Mouse (Mus musculus) monocyte, adult 2 months (primary cell): ENCODE measurements around the gene Gpr137.
"Not testable (repeated sequence)": the region's sequence is repeated elsewhere in the genome, so short reads cannot be mapped to it uniquely, and the experiment has no call there.

Source experiments
- DNase-seq, 2 experiments: peaks; one replicate each; pipeline ENCODE4 v3.0.0; 2022; ENCODE audit warnings: low spot score in 2 of 2, low read depth in 1 of 2

Gpr137 gene

GRCm38 (mm10) chr19:6907811-6908540 is 34.3 kb downstream of the Gpr137 start:
- no peak for DNase-seq

DNA sequence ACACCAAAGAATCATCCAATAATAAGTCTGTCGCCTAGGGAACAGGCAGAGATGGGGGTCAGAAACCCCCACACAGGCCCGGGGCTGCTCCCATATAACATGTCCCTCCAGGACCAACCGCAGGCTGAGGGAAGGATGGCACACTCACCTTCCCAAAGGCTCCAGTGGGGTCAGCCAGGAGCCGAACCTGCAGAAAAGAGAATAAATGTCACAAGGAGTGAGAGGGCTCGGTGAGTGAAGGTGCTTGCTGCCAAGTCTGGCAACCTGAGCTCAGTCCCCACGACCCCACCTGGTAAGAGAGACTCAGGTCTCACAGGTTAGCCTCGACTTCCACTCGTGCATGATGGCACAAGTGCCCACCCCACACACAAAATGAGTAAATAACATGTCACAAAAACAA is 35.2 kb downstream of the Gpr137 start:
- no peak for DNase-seq

- DNase-seq: no peak
Observed at GRCm38 (mm10) chr19:6906199-6906598, 36.1 kb downstream of the Gpr137 start.

GRCm38 (mm10) chr19:6905498-6906159 is 36.7 kb downstream of the Gpr137 start:
- DNase-seq: no peak

DNA sequence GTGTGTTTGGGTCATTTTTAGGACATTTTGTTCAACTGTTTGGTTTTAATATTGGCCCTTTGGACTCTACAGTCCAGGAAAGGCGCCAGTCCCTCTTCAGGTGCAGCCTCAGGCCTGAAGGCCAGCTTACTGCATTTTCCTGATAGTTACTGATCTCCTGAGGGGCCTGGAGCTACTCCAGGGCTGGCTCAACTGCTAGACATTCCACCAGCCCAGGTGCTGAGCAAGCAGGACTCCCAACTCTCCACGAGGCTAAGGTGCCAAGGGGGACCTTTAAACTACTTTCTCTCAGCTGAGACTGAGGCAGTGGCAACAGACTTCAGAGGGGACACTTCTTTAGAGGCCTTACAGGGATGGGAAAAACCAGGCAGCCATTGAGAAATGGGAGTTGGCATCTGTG is 37.4 kb downstream of the Gpr137 start:
- DNase-seq: no peak

- DNase-seq: no peak
Observed at GRCm38 (mm10) chr19:6903031-6903430, 39.2 kb downstream of the Gpr137 start.

DNA sequence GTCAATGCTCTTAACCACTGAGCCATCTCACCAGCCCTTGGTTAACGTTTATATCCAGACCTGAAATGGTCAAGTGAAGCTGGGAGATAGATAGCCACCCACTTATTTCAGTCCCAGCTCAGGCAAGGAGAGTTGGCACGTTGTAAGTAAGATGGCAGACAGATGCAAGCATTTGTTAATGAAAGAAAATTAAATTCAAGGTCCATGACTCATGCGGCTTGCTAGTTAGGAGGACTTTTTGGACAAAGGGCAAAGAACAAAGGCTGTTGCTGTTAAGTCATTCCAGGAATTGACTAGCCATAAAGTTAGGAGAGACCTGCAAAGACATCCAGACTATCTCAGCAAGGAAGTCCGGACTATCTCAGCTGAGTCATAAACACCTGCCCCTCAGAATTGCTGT is 42.6 kb downstream of the Gpr137 start:
- no peak for DNase-seq

GRCm38 (mm10) chr19:6895608-6896305 is 46.5 kb downstream of the Gpr137 start:
- not testable (repeated sequence) for DNase-seq

GRCm38 (mm10) chr19:6893731-6894451 is 48.4 kb downstream of the Gpr137 start:
- no peak for DNase-seq

DNA sequence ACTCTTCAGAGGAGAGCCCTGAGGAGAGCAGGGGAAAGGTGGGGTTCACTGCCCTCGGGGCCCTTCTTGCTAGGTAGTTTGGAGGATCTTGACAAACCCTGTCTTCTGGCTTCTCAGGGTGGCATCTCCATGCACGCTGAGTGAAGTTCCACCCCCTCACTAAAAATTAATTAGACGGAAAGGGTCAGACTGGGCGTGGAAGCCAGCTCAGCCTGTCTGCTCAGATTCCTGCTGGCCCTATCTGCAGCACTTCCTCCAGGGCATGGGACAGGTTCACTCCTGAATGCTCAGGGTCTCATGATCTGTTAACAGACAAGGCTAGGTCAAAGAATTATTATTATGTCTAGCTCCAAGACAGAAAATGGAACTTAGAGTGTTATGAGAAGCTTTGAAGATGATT is 49.8 kb downstream of the Gpr137 start:
- DNase-seq: no peak
